Mouse (Mus musculus) hindbrain, postnatal 0 days (tissue): ENCODE measurements at regions not wholly inside any gene's neighbourhood (a gene's known extent, or its start where the extent isn't known, plus 50 kb on each side); places are given as distances from the start of the nearest gene placed in this dataset.

Experiments used
- ATAC-seq: fragments of 200-750 bp; cut with Nextera tagmentation; 2 replicates; pipeline ENCODE4 v1.8.0; 2017; ENCODE audit warnings: mild to moderate bottlenecking, moderate TSS enrichment, moderate library complexity
- DNase-seq: peaks from one replicate; pipeline ENCODE4 v3.0.0-alpha.2; 2015; ENCODE audit warnings: low spot score
- H3K27ac ChIP-seq: fragments of 300-500 bp; sonication (generic); 2 replicates; pipeline ENCODE4 v1.5.1; 2014; ENCODE audit warnings: mild to moderate bottlenecking
- H3K27me3 ChIP-seq: fragments of 300-500 bp; sonication (generic); 2 replicates; pipeline ENCODE4 v1.6.1; 2014; ENCODE audit warnings: low read length, mixed read lengths; ENCODE audit not compliant: insufficient read depth
- H3K36me3 ChIP-seq: fragments of 300-500 bp; sonication (generic); 2 replicates; pipeline ENCODE4 v1.6.1; 2014; ENCODE audit warnings: low read length, mixed read lengths; ENCODE audit not compliant: insufficient read depth
- H3K4me1 ChIP-seq: fragments of 300-500 bp; sonication (generic); 2 replicates; pipeline ENCODE4 v1.6.1; 2014; ENCODE audit warnings: antibody characterized with exemption, low read length, mixed read lengths; ENCODE audit not compliant: insufficient read depth
- H3K4me2 ChIP-seq: fragments of 300-500 bp; sonication (generic); 2 replicates; pipeline ENCODE4 v1.6.1; 2014; ENCODE audit warnings: low read depth, mild to moderate bottlenecking, low read length, moderate library complexity, mixed read lengths
- H3K4me3 ChIP-seq: fragments of 300-500 bp; sonication (generic); 2 replicates; pipeline ENCODE4 v1.5.1; 2014; ENCODE audit warnings: low read length
- H3K9ac ChIP-seq: fragments of 300-500 bp; sonication (generic); replicated peaks from 2 replicates; pipeline ENCODE4 v1.6.1; 2014; ENCODE audit warnings: mild to moderate bottlenecking, low read length, moderate library complexity, mixed read lengths
- H3K9me3 ChIP-seq: fragments of 300-500 bp; sonication (generic); 2 replicates; pipeline ENCODE4 v1.6.1; 2016; ENCODE audit warnings: low read length, mixed read lengths
- CTCF ChIP-seq: IDR thresholded peaks from 2 replicates; pipeline ENCODE4 v1.5.1; 2016; ENCODE audit warnings: antibody characterized with exemption, control low read depth, low read depth
- WGBS: fragments of 180-500 bp; shearing (Covaris S2); extraction: QIAGEN DNeasy Blood & Tissue Kit; methylation state at CpG from one replicate; pipeline ENCODE4 v1.1.7; 2014; 5-methylcytosine and 5-hydroxymethylcytosine counted together

- no peaks in the 10 kb centered on the region for H3K4me1 ChIP-seq
- no peak overlapping the region for H3K9ac ChIP-seq
- no peaks in the 10 kb centered on the region for H3K36me3 ChIP-seq
- no peak overlapping the region for H3K4me3 ChIP-seq
- DNase-seq: no peak
- 50% methylated on average over 8 of the region's 8 CpGs for WGBS
- H3K9me3 ChIP-seq: no peaks in the 10 kb centered on the region
- H3K27ac ChIP-seq: no peak overlapping the region
- no peaks in the 10 kb centered on the region for H3K27me3 ChIP-seq
- peak; percentile 47; the same call in 1 of the 2 replicates for ATAC-seq
- TF ChIP-seq CTCF: no peak
- H3K4me2 ChIP-seq: no peak overlapping the region
Measured at GRCm38 (mm10) chr3:51003506-51004170, 220.6 kb upstream of the Noct start.

GRCm38 (mm10) chr3:51004216-51004615 is 220.0 kb upstream of the Noct start:
- DNase-seq (no peak), ATAC-seq (no peak)
- Histone ChIP-seq H3K9ac (no peak overlapping the region), H3K4me3 (no peak overlapping the region), H3K9me3 (no peaks in the 10 kb centered on the region), H3K4me2 (no peak overlapping the region), H3K4me1 (no peaks in the 10 kb centered on the region), H3K36me3 (no peaks in the 10 kb centered on the region), H3K27me3 (no peaks in the 10 kb centered on the region), H3K27ac (no peak overlapping the region)
- no peak for TF ChIP-seq CTCF
- WGBS: 66% methylated on average over 1 of the region's 1 CpGs

- ATAC-seq: no peak
- no peaks in the 10 kb centered on the region for H3K36me3 ChIP-seq
- TF ChIP-seq CTCF: no peak
- H3K27me3 ChIP-seq: no peaks in the 10 kb centered on the region
- 78% methylated on average over 5 of the region's 5 CpGs for WGBS
- no peaks in the 10 kb centered on the region for H3K4me1 ChIP-seq
- H3K4me3 ChIP-seq: no peak overlapping the region
- no peak overlapping the region for H3K4me2 ChIP-seq
- no peak overlapping the region for H3K27ac ChIP-seq
- H3K9ac ChIP-seq: no peak overlapping the region
- H3K9me3 ChIP-seq: no peaks in the 10 kb centered on the region
- no peak for DNase-seq
Measured at GRCm38 (mm10) chr3:51009098-51009497, 215.1 kb upstream of the Noct start.

GRCm38 (mm10) chr3:51019650-51020346 is 204.4 kb upstream of the Noct start:
- no peaks in the 10 kb centered on the region for H3K9me3 ChIP-seq
- peak; percentile 44 for DNase-seq
- H3K4me1 ChIP-seq: no peaks in the 10 kb centered on the region
- ATAC-seq: peak; percentile 87
- no peak overlapping the region for H3K9ac ChIP-seq
- H3K27me3 ChIP-seq: no peaks in the 10 kb centered on the region
- no peak overlapping the region for H3K4me3 ChIP-seq
- H3K36me3 ChIP-seq: no peaks in the 10 kb centered on the region
- 49% methylated on average over 10 of the region's 10 CpGs for WGBS
- no peak for TF ChIP-seq CTCF
- H3K27ac ChIP-seq: 0 out of 2 replicates have a peak overlapping the region, but pooled peaks have one; percentile 26
- H3K4me2 ChIP-seq: no peak overlapping the region

GRCm38 (mm10) chr3:51024655-51025054 is 199.6 kb upstream of the Noct start:
- DNase-seq (no peak), ATAC-seq (no peak)
- WGBS: 26% methylated on average over 6 of the region's 6 CpGs
- Histone ChIP-seq H3K27ac (no peak overlapping the region), H3K9ac (no peak overlapping the region), H3K4me3 (no peak overlapping the region), H3K9me3 (no peaks in the 10 kb centered on the region), H3K27me3 (no peaks in the 10 kb centered on the region), H3K4me2 (no peak overlapping the region), H3K4me1 (no peaks in the 10 kb centered on the region), H3K36me3 (no peaks in the 10 kb centered on the region)
- no peak for TF ChIP-seq CTCF

- WGBS: 85% methylated on average over 8 of the region's 8 CpGs
- no peak for TF ChIP-seq CTCF
- Histone ChIP-seq H3K4me3 (no peak overlapping the region), H3K4me2 (no peak overlapping the region), H3K36me3 (no peaks in the 10 kb centered on the region), H3K4me1 (no peaks in the 10 kb centered on the region), H3K27me3 (no peaks in the 10 kb centered on the region), H3K9ac (no peak overlapping the region), H3K9me3 (no peaks in the 10 kb centered on the region), H3K27ac (no peak overlapping the region)
- ATAC-seq (no peak), DNase-seq (no peak)
Measured at GRCm38 (mm10) chr3:51031821-51032220, 192.4 kb upstream of the Noct start.

- H3K36me3 ChIP-seq: no peaks in the 10 kb centered on the region
- no peak for ATAC-seq
- no peak for TF ChIP-seq CTCF
- 87% methylated on average over 2 of the region's 2 CpGs for WGBS
- no peaks in the 10 kb centered on the region for H3K27me3 ChIP-seq
- no peak overlapping the region for H3K4me2 ChIP-seq
- no peaks in the 10 kb centered on the region for H3K4me1 ChIP-seq
- H3K27ac ChIP-seq: no peak overlapping the region
- H3K4me3 ChIP-seq: no peak overlapping the region
- H3K9ac ChIP-seq: no peak overlapping the region
- no peaks in the 10 kb centered on the region for H3K9me3 ChIP-seq
- DNase-seq: no peak
Measured at GRCm38 (mm10) chr3:51033292-51033691, 191.0 kb upstream of the Noct start.
